Mouse (Mus musculus) embryo, embryonic 10.5 days (tissue): ENCODE measurements around the gene Rpl28.
"Not testable (repeated sequence)": the region's sequence is repeated elsewhere in the genome, so short reads cannot be mapped to it uniquely, and the experiment has no call there.

Source experiments
- DNase-seq: peaks from one replicate; pipeline ENCODE4 v3.0.0-alpha.2; 2015; ENCODE audit warnings: low spot score

Rpl28 gene

DNA sequence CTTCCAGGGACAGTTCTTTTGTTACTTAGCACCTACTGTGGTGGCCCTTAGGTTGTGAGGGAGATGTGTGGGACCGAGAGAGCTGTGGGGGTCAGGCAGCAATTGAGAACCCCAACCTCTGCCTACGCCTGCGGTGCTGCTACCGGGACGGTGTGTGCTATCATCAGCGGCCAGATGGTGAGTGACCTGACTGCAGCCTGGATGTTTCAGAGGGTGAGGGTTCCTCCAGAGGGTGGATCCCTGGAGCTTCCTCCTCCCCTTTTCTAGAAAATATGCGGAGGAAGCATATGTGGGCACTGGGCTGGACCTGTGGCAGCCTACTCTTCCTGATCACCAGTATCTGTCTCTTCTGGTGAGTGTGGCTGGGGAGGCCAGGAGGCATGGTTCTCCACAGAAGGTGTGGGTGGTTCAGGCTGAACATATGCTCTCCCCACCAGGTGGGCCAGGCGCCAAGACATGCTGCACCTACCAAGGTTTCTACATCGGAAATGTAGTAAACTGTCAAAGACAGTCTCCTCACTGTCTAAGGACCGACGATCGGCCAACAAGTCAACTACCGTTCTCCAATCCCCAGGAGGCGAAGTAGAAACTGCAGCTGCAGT is 8.9 kb upstream of the Rpl28 start:
- DNase-seq = no peak

DNA sequence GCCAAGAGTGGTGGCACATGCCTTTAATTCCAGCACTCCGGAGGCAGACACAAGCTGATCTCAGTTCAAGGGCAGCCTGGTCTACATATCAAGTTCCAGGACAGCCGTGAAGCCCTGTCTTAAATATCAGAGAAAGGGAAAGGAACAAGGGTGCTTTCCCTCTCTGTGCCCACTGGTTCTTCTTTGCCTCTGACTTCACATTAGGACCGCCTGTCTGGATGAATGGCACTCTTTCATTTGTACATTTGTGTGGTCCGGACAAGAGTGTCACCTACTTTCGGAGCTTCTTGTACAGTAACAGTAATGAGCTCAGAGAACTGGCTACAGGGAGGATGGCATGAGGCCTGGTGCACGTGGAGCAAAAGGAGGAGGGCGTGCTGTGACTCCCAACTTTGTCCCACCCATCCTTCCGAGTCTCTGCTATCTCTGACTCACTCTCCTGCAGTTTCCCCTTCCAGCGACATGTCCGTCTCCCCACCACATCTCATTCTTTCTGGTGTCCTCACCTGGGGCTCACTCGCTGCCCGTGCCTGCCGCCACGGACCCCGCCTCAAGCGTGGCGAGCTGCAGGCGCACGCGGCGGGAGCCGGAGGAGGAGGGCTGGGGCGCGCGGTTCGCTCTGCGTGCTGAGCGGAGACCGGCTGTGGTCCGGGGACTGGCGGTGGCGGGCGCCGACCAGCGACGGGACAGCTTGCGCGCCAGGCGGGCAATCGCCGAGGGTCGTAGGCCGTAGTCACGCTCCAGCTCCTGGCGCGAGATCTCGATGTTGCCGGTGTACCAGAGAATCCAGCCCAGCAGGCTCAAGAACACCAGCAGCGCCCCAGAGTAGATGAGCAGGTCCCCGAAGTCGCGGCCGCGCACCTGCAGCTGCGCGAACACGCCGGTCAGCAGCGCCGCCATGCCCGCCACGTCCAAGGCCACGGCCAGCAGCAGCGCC is 3.9 kb upstream of the Rpl28 start:
- DNase-seq = peak; percentile 74

GRCm38 (mm10) chr7:4789436-4789935 is 3.2 kb upstream of the Rpl28 start, which contains the start of gene Tmem238:
Gene Tmem238 (minus strand): TSS chr7:4789656.
- no peak for DNase-seq

GRCm38 (mm10) chr7:4793248-4793647 is 574 bp downstream of the Rpl28 start:
- DNase-seq = not testable (repeated sequence)

GRCm38 (mm10) chr7:4793674-4794073 is 1.0 kb downstream of the Rpl28 start:
- DNase-seq = no peak

DNA sequence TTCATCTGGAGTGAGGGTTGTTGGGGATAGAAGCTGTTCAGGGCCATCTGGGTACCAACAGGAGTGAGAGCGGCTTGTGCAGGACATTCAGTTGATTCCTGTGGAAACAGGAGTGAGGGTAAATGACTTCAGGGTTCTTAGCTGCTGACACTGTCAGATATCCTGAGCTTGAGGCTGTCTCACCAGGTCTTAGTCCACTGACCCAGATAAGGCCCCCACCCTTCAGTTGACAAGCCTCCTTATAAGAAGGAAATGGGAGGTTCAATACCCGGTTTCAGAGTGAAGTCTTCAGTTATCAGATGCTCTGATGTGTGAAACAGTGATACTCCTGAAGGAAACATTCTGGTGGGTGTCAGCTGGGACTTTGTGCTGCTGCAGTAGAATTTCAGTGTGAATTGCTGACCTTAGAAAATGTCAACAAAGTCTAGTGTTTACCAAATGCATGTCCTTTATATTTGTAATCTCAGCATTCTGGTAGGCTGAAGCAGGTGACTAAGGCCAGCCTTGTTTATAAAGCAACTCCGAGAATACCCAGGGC is 2.0 kb downstream of the Rpl28 start:
- DNase-seq = no peak

- peak; percentile 73 for DNase-seq
Observed at GRCm38 (mm10) chr7:4795767-4796433, 3.2 kb downstream of the Rpl28 start.

- no peak for DNase-seq
Observed at GRCm38 (mm10) chr7:4802247-4802646, 9.6 kb downstream of the Rpl28 start.

- peak; percentile 70 for DNase-seq
Observed at GRCm38 (mm10) chr7:4806716-4807115, 14.0 kb downstream of the Rpl28 start.

GRCm38 (mm10) chr7:4811131-4811530 is 18.5 kb downstream of the Rpl28 start:
- not testable (repeated sequence) for DNase-seq

DNA sequence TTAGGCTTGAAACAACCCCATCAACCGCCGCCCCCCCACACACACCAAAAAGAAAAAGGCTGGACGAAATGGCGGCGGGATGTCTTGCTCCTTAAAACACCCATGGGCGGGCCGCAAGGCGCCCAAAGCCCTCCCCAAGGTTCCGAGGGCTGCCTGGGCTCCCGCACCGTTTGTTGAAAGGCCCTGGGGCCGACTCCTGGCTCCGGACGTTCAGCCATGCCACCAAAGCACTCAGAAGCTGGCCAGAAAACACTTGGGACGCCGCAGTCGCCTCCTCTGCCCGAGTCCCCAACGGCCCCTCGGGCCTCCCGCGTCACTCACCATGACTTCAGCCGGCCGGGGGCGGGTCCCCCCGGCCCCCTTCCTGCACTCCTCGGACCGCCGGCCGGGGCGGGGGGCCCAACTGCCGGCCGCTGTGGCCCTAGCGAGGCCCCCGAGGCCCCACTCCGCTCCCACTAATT is 19.2 kb downstream of the Rpl28 start:
- peak; percentile 45 for DNase-seq

DNA sequence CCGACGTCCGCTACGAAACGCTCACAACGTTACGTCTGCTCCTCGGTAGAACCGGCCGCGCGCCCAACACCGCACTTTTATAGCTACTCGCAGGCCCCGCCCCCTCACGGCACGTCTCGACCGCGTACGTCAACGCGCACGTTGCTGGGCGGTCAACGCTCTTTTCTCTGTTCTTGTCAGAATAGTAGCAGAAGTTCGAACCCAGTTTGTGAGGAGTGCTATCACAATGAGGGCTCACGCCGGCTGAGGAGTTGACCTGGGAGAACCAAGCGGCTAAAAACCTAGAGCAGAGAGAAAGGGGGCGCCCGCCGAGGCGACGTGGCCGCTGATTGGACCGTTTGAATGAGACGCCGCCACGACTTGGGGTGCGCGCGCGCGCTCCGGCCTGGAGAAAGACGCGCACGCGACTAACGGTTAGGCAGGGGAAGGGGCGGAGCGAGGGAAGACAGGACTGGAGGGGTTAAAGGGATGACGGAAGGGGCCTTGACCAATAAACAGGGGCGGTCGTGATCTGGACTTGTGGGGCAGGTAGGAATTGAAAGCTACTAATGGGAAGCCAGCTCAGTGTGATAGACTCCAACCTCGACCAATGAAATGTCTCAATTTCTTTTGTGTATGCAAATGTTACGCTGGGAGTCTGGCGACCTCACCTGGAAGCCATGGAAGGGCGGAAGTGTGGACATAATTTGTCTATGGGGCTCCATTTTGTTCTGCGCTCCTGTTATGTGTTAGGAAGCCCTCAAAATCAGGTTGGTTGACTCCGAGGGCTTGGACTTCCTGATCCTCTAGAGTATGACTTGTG is 19.8 kb downstream of the Rpl28 start, which contains the start of gene Ube2s:
TSS of gene Ube2s (minus strand) at position 288 of the 802 bp plus-strand sequence.
- peak; percentile 100 for DNase-seq

DNA sequence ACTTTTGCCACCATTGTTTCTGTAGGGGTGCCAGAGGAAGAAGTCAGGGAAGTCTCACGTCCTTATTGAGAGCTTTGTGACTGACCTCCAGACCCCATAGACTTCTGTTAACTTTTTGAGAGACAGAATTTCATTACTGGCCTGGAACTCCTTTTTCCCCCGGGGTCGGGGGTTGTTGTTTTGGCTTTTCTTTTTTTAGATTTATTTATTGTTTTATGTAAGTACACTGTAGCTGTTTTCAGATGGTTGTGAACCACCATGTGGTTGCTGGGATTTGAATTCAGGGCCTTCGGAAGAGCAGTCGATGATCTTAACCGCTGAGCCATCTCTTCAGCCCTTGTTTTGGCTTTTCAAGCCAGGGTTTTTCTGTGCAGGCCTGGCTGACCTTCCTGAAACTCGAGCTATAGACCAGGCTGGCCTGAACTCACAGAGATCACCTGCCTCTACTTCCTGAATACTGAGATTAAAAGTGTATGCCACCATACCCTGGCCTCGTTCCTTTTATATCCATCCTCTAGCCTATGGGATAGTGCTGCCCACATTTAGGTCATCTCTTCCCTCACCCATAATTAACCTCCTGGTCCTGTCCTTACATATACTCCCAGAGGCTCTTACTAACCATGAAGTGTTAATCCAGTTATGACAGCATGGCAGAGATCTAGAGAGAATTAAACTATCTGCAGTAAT is 20.6 kb downstream of the Rpl28 start:
- no peak for DNase-seq

- DNase-seq = no peak
Observed at GRCm38 (mm10) chr7:4816559-4816958, 23.9 kb downstream of the Rpl28 start.

DNA sequence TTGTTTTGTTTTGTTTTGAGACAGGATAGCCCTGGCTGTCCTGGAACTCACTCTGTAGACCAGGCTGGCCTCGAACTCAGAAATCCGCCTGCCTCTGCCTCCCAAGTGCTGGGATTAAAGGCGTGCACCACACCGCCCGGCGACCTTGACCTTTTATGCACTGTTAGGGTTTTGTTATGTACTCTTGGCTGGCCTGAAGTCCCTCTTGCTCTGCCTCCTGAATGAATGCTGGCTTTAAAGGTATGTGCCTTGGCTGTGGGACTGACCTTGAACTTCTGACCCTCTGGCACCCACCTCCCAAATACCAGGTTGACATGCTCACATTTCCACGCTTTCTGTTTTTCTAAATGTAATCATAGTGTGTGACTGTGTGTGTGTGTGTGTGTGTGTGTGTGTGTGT is 28.3 kb downstream of the Rpl28 start:
- DNase-seq = not testable (repeated sequence)

DNA sequence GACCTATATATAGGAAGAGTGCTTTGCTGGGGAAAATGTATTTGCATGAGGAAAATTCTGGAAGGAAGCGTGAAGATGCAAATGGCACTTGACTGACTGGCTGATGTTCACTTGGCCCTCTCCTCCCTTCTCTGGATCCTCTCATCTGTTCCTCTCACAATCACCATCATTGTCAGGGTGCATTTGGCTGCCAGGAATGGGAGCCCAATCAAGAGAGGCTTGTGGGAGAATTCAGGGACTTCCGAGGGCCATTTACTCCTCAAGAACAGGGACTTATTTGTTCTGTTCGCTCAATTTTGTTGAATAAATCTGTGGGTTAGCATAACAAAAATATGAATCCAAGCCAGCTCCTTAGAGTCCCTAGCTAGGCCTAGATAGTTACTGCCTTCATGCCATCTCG is 29.0 kb downstream of the Rpl28 start:
- DNase-seq = no peak

- no peak for DNase-seq
Observed at GRCm38 (mm10) chr7:4822162-4822907, 29.7 kb downstream of the Rpl28 start.

GRCm38 (mm10) chr7:4825365-4825764 is 32.7 kb downstream of the Rpl28 start:
- DNase-seq = no peak

DNA sequence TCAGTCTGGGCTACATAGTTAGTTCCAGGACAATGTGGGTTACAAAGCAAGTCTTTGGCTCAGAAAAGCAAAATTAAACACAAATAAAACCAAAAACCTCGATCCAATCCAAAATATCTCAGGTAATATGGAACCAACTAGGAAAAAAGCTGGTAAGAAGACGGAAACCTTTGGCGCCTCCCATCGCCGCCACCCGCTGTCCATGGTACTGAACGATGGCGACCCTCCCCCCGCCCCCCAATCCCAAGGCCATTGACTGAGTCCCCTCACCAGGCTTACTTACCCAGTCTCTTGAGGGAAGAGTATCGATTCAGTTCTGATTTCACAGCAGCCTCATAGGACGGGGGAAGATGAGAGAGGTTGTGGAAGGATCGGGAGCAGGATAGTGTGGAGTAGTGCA is 37.8 kb downstream of the Rpl28 start:
- peak; percentile 51 for DNase-seq
